Mouse (Mus musculus) E14TG2a.4 (cell line): ENCODE results near the gene Fhit.

Source experiments
- CTCF ChIP-seq: conservative IDR thresholded peaks from 2 replicates; pipeline ENCODE4 v1.5.1; 2014; ENCODE audit warnings: low read length
- NANOG ChIP-seq: IDR thresholded peaks from 2 replicates; pipeline ENCODE4 v1.6.1; 2014; ENCODE audit warnings: borderline replicate concordance, low read length, mixed read lengths
- POU5F1 ChIP-seq: IDR thresholded peaks from 2 replicates; pipeline ENCODE4 v1.6.1; 2014; ENCODE audit warnings: low read length, borderline replicate concordance

DNA sequence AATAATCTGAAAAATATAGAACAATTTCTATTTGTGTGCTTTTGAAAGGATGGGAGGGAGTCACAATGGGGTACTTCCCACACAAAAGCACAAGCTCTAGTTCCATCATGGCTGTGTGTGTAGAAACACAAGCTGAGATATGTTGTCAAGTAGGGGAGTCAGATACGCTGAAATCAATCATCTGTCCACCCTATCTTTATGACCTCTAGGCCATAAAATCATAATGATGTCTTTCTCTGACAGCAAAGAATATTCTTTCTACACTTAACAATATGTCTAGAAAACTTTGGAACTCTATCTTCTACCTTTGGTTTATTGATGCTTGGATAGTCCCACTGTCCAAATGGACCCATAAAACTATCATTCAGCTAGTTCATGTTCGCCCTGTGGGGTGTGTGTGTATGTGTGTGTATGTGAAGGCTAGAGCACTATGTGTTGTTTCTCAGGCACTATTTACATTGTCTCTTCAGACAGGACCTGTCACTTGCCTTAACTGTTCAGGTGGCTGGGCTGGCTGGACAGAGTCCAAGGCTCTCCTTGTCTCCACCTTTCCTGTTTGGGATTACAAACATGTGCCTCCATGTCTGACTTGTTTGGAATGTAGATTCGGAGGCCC, 592.8 kb downstream of the Fhit start:
- TF ChIP-seq CTCF = no peak
- no peak for TF ChIP-seq POU5F1
- no peak for TF ChIP-seq NANOG
